Mouse (Mus musculus): ENCODE results near the gene Nipsnap3a. TPM values are rescaled to one million over a fixed set of nuclear protein-coding genes. Genes with fewer than 3 reads are reported as not detected.

Gene Nipsnap3a
- polyA plus RNA-seq, 1 experiment from 2014 or later, result not detected

- Histone ChIP-seq H3K9me3 (ENCODE audit: control insufficient read depth) (no peaks in the 10 kb centered on the region), H3K27ac (ENCODE audit: low read depth, low read length) (no peak overlapping the region), H3K36me3 (ENCODE audit: control insufficient read depth, insufficient read depth) (0 out of 2 replicates have a peak, but pooled peaks cover 6% of the 10 kb centered on the region), H3K27me3 (replicated peaks; ENCODE audit: control insufficient read depth, insufficient read depth, low read length) (no peaks in the 10 kb centered on the region), H3K4me2 (replicated peaks; ENCODE audit: low read depth) (no peak overlapping the region), H3K4me3 (ENCODE audit: low read depth, low read length) (no peak overlapping the region), H3K9ac (ENCODE audit: low read depth, low read length) (no peak overlapping the region), H3K4me1 (replicated peaks; ENCODE audit: control insufficient read depth, insufficient read depth, low read length) (no peaks in the 10 kb centered on the region)
- 75% methylated on average over 8 of the region's 8 CpGs for WGBS
- TF ChIP-seq CTCF (IDR thresholded peaks at IDR 0.05; ENCODE audit: low read depth), result no peak
- no peak for ATAC-seq
These were observed 54.7 kb downstream of the Nipsnap3a start for GRCm38 (mm10) chr4:53043819-53044218.

GRCm38 (mm10) chr4:53045807-53046206 is 56.7 kb downstream of the Nipsnap3a start:
- no peaks in the 10 kb centered on the region for H3K27me3 ChIP-seq (replicated peaks; ENCODE audit: control insufficient read depth, insufficient read depth, low read length)
- ATAC-seq, result no peak
- TF ChIP-seq CTCF (IDR thresholded peaks at IDR 0.05; ENCODE audit: low read depth), result no peak
- no peak overlapping the region for H3K9ac ChIP-seq (ENCODE audit: low read depth, low read length)
- no peak overlapping the region for H3K4me2 ChIP-seq (replicated peaks; ENCODE audit: low read depth)
- no peak overlapping the region for H3K4me3 ChIP-seq (ENCODE audit: low read depth, low read length)
- no peaks in the 10 kb centered on the region for H3K9me3 ChIP-seq (ENCODE audit: control insufficient read depth)
- no peaks in the 10 kb centered on the region for H3K4me1 ChIP-seq (replicated peaks; ENCODE audit: control insufficient read depth, insufficient read depth, low read length)
- 89% methylated on average over 7 of the region's 7 CpGs for WGBS
- 0 out of 2 replicates have a peak, but pooled peaks cover 6% of the 10 kb centered on the region for H3K36me3 ChIP-seq (ENCODE audit: control insufficient read depth, insufficient read depth)
- no peak overlapping the region for H3K27ac ChIP-seq (ENCODE audit: low read depth, low read length)

- H3K27me3 ChIP-seq (replicated peaks; ENCODE audit: control insufficient read depth, insufficient read depth, low read length), result no peaks in the 10 kb centered on the region
- 0 out of 2 replicates have a peak, but pooled peaks cover 6% of the 10 kb centered on the region for H3K36me3 ChIP-seq (ENCODE audit: control insufficient read depth, insufficient read depth)
- H3K27ac ChIP-seq (ENCODE audit: low read depth, low read length), result no peak overlapping the region
- no peak overlapping the region for H3K4me3 ChIP-seq (ENCODE audit: low read depth, low read length)
- no peak overlapping the region for H3K4me2 ChIP-seq (replicated peaks; ENCODE audit: low read depth)
- no peaks in the 10 kb centered on the region for H3K9me3 ChIP-seq (ENCODE audit: control insufficient read depth)
- WGBS, result 63% methylated on average over 9 of the region's 9 CpGs
- ATAC-seq, result no peak
- no peaks in the 10 kb centered on the region for H3K4me1 ChIP-seq (replicated peaks; ENCODE audit: control insufficient read depth, insufficient read depth, low read length)
- H3K9ac ChIP-seq (ENCODE audit: low read depth, low read length), result no peak overlapping the region
- no peak for TF ChIP-seq CTCF (IDR thresholded peaks at IDR 0.05; ENCODE audit: low read depth)
These were observed 57.4 kb downstream of the Nipsnap3a start for GRCm38 (mm10) chr4:53046238-53047022.

Other genes with a start within 250 kb of the Nipsnap3a start
- gene Olfr275, start 174.7 kb upstream of the Nipsnap3a start, polyA plus RNA-seq (2015; fragmentation: Nextera tagmentation; extraction: Ambion mirVana), result not detected in 2 replicates
- not detected in 2 replicates for gene Olfr273, start 130.0 kb upstream of the Nipsnap3a start, polyA plus RNA-seq (2015; fragmentation: Nextera tagmentation; extraction: Ambion mirVana)
- gene Olfr272, start 70.1 kb upstream of the Nipsnap3a start, polyA plus RNA-seq (2015; fragmentation: Nextera tagmentation; extraction: Ambion mirVana), result not detected in 2 replicates
- not detected in 2 replicates for gene Olfr270, start 24.7 kb upstream of the Nipsnap3a start, polyA plus RNA-seq (2015; fragmentation: Nextera tagmentation; extraction: Ambion mirVana)
- 192 and 196 TPM in 2 replicates for gene Nipsnap3b, start 22.6 kb downstream of the Nipsnap3a start, polyA plus RNA-seq (2015; fragmentation: Nextera tagmentation; extraction: Ambion mirVana)
- 1.4 and 1.5 TPM in 2 replicates for gene Abca1, start 170.6 kb downstream of the Nipsnap3a start, polyA plus RNA-seq (2015; fragmentation: Nextera tagmentation; extraction: Ambion mirVana)

Measured in intestine, postnatal 0 days (tissue).